Mouse (Mus musculus): Measurements from ENCODE around the gene Eps8l1. TPM values are rescaled to one million over a fixed set of nuclear protein-coding genes. Genes with fewer than 3 reads are reported as not detected.

Gene Eps8l1
- polyA plus RNA-seq, 1 experiment from 2014 or later: 8.9 TPM

DNA sequence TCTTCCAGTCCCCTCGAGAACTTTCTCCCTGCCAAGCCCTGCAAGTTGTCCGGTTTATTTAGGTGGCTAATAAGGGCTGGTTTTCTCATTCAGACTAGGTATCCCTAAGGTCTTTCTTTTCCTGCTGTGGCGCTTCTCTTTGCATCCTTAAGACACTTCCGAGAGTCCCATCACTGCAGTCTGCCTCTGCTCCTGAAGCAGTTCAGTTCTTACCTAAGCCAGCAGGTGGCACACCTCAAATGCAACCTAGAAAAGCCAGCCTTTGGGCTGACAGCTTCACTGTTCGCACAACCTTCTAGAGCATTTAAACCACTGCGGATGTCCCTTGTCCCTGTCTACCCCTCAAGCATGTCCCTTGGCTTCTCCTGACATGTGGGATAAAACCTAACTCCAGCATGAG, 19.2 kb downstream of the Eps8l1 start:
- no peak overlapping the region for H3K9ac ChIP-seq
- H3K9me3 ChIP-seq (replicated peaks): no peaks in the 10 kb centered on the region
- H3K4me1 ChIP-seq: peaks cover 27% of the 10 kb centered on the region
- peak overlapping the region; percentile 49; the same call in 1 of the 2 replicates for H3K4me3 ChIP-seq (replicated peaks)
- no peak for ATAC-seq (replicated peaks; ENCODE audit: low FRiP score)
- peak overlapping the region; percentile 86; the same call in 1 of the 2 replicates for H3K4me2 ChIP-seq
- H3K27me3 ChIP-seq: peaks cover 17% of the 10 kb centered on the region
- H3K27ac ChIP-seq: peak overlapping the region; percentile 97; the same call in 1 of the 2 replicates
- WGBS: 26% methylated on average over 6 of the region's 6 CpGs
- peaks cover 40% of the 10 kb centered on the region for H3K36me3 ChIP-seq

DNA sequence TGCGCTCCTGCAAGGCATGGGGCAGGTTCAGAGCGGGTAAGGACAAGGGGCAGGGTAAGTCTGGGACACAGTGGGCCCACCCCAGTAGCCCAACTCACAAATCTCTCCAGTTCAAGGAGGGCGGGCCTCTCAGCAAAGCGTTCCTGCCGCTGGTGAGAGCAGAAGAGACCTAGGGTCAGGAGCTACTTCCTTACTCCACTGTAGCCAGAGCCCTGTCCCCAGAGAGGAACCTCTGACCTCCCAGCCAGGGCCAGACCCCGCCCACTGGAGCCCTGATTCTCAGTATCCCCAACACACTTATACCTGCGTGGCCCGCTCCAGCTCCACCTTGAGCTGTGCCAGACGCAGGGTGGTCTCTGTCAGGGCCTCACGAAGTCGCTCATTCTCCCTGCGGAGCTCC, 21.8 kb downstream of the Eps8l1 start:
- 87% methylated on average over 12 of the region's 12 CpGs for WGBS
- Histone ChIP-seq H3K36me3 (peaks cover 64% of the 10 kb centered on the region), H3K9me3 (replicated peaks) (no peaks in the 10 kb centered on the region), H3K4me1 (peaks cover 33% of the 10 kb centered on the region), H3K4me3 (replicated peaks) (no peak overlapping the region), H3K9ac (no peak overlapping the region), H3K27me3 (no peaks in the 10 kb centered on the region), H3K27ac (no peak overlapping the region), H3K4me2 (no peak overlapping the region)
- ATAC-seq (replicated peaks; ENCODE audit: low FRiP score): no peak

GRCm38 (mm10) chr7:4491308-4491707, 30.8 kb downstream of the Eps8l1 start:
- Histone ChIP-seq H3K9ac (no peak overlapping the region), H3K4me1 (peaks cover 16% of the 10 kb centered on the region), H3K27ac (0 out of 2 replicates have a peak overlapping the region, but pooled peaks have one; percentile 7), H3K36me3 (peaks cover 79% of the 10 kb centered on the region), H3K4me3 (replicated peaks) (no peak overlapping the region), H3K27me3 (no peaks in the 10 kb centered on the region), H3K9me3 (replicated peaks) (no peaks in the 10 kb centered on the region), H3K4me2 (no peak overlapping the region)
- 78% methylated on average over 6 of the region's 6 CpGs for WGBS
- ATAC-seq (replicated peaks; ENCODE audit: low FRiP score): no peak

GRCm38 (mm10) chr7:4492284-4493224, 32.1 kb downstream of the Eps8l1 start:
- peak; percentile 47; the same call in 1 of the 2 replicates for ATAC-seq (replicated peaks; ENCODE audit: low FRiP score)
- Histone ChIP-seq H3K27me3 (no peaks in the 10 kb centered on the region), H3K36me3 (peaks cover 80% of the 10 kb centered on the region), H3K9me3 (replicated peaks) (no peaks in the 10 kb centered on the region), H3K4me2 (no peak overlapping the region), H3K4me3 (replicated peaks) (no peak overlapping the region), H3K27ac (peak overlapping the region; percentile 25), H3K4me1 (peaks cover 15% of the 10 kb centered on the region), H3K9ac (no peak overlapping the region)
- WGBS: 67% methylated on average over 13 of the region's 13 CpGs

- no peak for ATAC-seq (replicated peaks; ENCODE audit: low FRiP score)
- H3K4me2 ChIP-seq: no peak overlapping the region
- 80% methylated on average over 1 of the region's 1 CpGs for WGBS
- peaks cover 67% of the 10 kb centered on the region for H3K36me3 ChIP-seq
- no peaks in the 10 kb centered on the region for H3K27me3 ChIP-seq
- H3K9me3 ChIP-seq (replicated peaks): no peaks in the 10 kb centered on the region
- no peak overlapping the region for H3K9ac ChIP-seq
- H3K4me1 ChIP-seq: peaks cover 29% of the 10 kb centered on the region
- no peak overlapping the region for H3K27ac ChIP-seq
- H3K4me3 ChIP-seq (replicated peaks): no peak overlapping the region
Observed at GRCm38 (mm10) chr7:4493991-4494390, 33.5 kb downstream of the Eps8l1 start.

DNA sequence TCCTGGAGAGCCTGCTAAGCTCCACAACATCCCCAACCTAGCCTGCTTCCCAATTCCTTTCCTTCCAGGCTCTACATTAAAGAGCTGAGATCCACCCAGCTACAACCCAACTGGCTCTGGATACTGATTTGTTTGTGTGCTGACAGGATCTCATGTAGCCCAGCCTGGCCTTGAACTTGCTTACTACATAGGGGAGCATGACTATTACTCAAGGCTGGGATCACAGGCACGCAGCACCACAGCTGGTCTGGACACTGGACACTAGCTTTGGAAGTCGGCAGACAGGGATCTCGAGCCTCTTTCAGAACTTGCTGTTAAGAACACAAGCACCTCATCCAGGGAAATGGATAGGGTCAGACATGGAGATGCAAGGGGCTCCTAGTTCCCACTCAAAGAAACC, 36.0 kb downstream of the Eps8l1 start:
- Histone ChIP-seq H3K4me3 (replicated peaks) (no peak overlapping the region), H3K27ac (no peak overlapping the region), H3K27me3 (no peaks in the 10 kb centered on the region), H3K9ac (no peak overlapping the region), H3K36me3 (peaks cover 55% of the 10 kb centered on the region), H3K9me3 (replicated peaks) (no peaks in the 10 kb centered on the region), H3K4me2 (no peak overlapping the region), H3K4me1 (peaks cover 49% of the 10 kb centered on the region)
- no peak for ATAC-seq (replicated peaks; ENCODE audit: low FRiP score)
- 85% methylated on average over 3 of the region's 3 CpGs for WGBS

- no peaks in the 10 kb centered on the region for H3K9me3 ChIP-seq (replicated peaks)
- ATAC-seq (replicated peaks; ENCODE audit: low FRiP score): no peak
- no peak overlapping the region for H3K4me3 ChIP-seq (replicated peaks)
- WGBS: 92% methylated on average over 9 of the region's 9 CpGs
- no peak overlapping the region for H3K27ac ChIP-seq
- H3K4me2 ChIP-seq: no peak overlapping the region
- H3K27me3 ChIP-seq: no peaks in the 10 kb centered on the region
- H3K4me1 ChIP-seq: peaks cover 49% of the 10 kb centered on the region
- H3K36me3 ChIP-seq: peaks cover 48% of the 10 kb centered on the region
- H3K9ac ChIP-seq: no peak overlapping the region
Observed at GRCm38 (mm10) chr7:4497271-4497903, 36.9 kb downstream of the Eps8l1 start.

GRCm38 (mm10) chr7:4498251-4498650, 37.8 kb downstream of the Eps8l1 start:
- no peak for ATAC-seq (replicated peaks; ENCODE audit: low FRiP score)
- 23% methylated on average over 9 of the region's 9 CpGs for WGBS
- Histone ChIP-seq H3K9me3 (replicated peaks) (no peaks in the 10 kb centered on the region), H3K27me3 (no peaks in the 10 kb centered on the region), H3K27ac (0 out of 2 replicates have a peak overlapping the region, but pooled peaks have one; percentile 16), H3K9ac (no peak overlapping the region), H3K36me3 (peaks cover 41% of the 10 kb centered on the region), H3K4me3 (replicated peaks) (0 out of 2 replicates have a peak overlapping the region, but pooled peaks have one; percentile 0), H3K4me1 (peaks cover 46% of the 10 kb centered on the region), H3K4me2 (peak overlapping the region; percentile 13; the same call in 1 of the 2 replicates)

DNA sequence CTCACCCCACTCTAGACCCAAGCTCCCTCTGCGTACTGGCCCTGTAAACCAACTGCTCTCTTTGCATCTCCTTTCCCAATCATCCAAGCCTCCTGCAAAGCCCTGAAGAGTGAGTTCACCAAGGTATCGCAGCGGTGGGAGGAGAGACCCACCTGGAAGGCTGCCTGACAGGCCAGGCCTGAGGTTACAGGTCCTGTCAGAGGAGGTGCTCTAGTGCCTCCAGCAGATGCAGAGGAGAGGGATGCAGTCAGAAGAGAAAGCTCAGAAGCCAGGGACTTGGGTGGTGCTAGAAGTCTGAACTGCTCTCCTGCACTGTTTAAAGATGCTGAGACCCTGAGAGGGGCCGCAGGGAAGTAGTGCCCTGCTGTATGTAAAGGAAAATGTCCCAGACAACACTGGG, 38.6 kb downstream of the Eps8l1 start:
- Histone ChIP-seq H3K27ac (no peak overlapping the region), H3K36me3 (peaks cover 33% of the 10 kb centered on the region), H3K9me3 (replicated peaks) (no peaks in the 10 kb centered on the region), H3K27me3 (no peaks in the 10 kb centered on the region), H3K4me1 (peaks cover 45% of the 10 kb centered on the region), H3K9ac (no peak overlapping the region), H3K4me2 (peak overlapping the region; percentile 9), H3K4me3 (replicated peaks) (0 out of 2 replicates have a peak overlapping the region, but pooled peaks have one; percentile 0)
- ATAC-seq (replicated peaks; ENCODE audit: low FRiP score): no peak
- 90% methylated on average over 4 of the region's 4 CpGs for WGBS

- Histone ChIP-seq H3K4me2 (peak overlapping the region; percentile 75), H3K36me3 (peaks cover 15% of the 10 kb centered on the region), H3K27ac (peak overlapping the region; percentile 91), H3K9me3 (replicated peaks) (no peaks in the 10 kb centered on the region), H3K4me1 (peaks cover 52% of the 10 kb centered on the region), H3K27me3 (no peaks in the 10 kb centered on the region), H3K9ac (peak overlapping the region; percentile 88), H3K4me3 (replicated peaks) (peak overlapping the region; percentile 90)
- under 1% methylated on average over 43 of the region's 52 CpGs for WGBS
- peak; percentile 65 for ATAC-seq (replicated peaks; ENCODE audit: low FRiP score)
Observed at GRCm38 (mm10) chr7:4500892-4501471, 40.5 kb downstream of the Eps8l1 start.

DNA sequence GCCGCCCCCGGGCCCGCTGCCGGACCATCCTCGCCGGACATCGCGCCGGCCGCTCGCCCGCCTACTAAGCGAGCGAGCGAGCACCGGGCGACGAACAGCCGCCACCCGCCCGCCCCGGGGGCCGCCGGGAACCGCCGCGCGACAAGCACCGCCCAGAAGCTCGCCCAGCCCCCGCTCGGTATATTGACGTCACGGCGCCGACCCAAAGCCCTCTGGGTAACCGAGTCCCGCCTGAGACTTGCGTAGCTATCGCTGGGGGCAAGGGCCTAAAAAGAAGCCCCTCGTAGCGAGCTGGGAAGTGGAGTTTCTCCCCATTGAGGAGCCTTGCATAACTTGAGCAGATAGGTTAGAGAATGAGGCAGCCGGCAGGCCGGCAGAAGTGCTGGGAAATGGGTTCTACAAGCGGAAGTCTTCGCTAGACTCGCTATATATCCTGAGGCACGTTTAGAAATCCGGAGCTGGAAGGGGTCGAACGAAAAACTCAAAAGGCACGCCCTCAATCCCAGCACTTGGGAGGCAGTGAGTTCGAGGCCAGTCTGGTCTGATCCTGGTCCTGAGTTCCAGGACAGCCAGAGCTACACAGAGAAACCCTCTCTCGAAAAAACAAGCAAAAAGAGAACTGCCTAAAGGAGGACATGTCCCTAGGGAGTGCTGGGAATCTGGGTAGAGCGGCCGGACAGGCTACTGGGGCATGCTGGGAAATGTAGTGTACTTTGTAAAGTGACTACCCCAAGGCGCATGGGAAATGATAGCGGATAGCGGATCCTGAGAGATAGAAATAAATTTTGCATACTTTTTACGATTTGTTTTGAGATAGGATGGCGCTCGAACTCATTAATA, 41.3 kb downstream of the Eps8l1 start, which contains the start of gene Ppp1r12c:
Gene Ppp1r12c (minus strand): TSS at position 123 of the 840 bp plus-strand sequence.
- Histone ChIP-seq H3K9me3 (replicated peaks) (no peaks in the 10 kb centered on the region), H3K4me3 (replicated peaks) (peak within 1 kb of the TSS; percentile 90), H3K36me3 (peaks cover 7% of the 10 kb centered on the region), H3K27ac (peak within 1 kb of the TSS; percentile 91), H3K4me2 (peak within 1 kb of the TSS; percentile 75), H3K9ac (peak within 1 kb of the TSS; percentile 88), H3K4me1 (peaks cover 52% of the 10 kb centered on the region), H3K27me3 (no peaks in the 10 kb centered on the region)
- ATAC-seq (replicated peaks; ENCODE audit: low FRiP score): peak; percentile 94
- WGBS: under 1% methylated on average over 60 of the region's 62 CpGs

Data from kidney, embryonic 15.5 days (tissue).